Mouse (Mus musculus): ENCODE results near the gene Gm10600. TPM values are rescaled to one million over a fixed set of nuclear protein-coding genes. Genes with fewer than 3 reads are reported as not detected.

Gene Gm10600
- not detected in 2 replicates for polyA plus RNA-seq (2012; rRNA removed)

DNA sequence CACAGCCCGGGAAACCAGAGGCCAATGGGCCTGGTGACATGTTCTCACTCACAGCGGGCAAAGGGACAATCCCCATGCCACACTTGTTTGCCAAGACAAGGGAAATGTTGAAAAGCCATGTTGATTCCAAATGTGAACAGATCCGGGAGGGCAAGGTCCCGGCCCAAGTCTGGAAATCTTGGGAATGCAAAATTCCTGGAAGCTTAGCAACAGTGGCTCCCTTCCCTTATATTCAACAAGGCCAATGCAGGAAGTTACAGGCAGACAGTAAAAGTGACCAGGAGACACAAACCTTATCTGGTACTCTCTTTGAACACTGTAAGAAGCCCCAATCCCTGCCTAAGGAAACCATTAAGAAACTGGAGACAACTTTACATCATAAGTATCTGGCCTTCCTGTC lies at the start of gene Gm10600:
TSS of gene Gm10600 (plus strand) at position 301 of the 400 bp plus-strand sequence.

DNA sequence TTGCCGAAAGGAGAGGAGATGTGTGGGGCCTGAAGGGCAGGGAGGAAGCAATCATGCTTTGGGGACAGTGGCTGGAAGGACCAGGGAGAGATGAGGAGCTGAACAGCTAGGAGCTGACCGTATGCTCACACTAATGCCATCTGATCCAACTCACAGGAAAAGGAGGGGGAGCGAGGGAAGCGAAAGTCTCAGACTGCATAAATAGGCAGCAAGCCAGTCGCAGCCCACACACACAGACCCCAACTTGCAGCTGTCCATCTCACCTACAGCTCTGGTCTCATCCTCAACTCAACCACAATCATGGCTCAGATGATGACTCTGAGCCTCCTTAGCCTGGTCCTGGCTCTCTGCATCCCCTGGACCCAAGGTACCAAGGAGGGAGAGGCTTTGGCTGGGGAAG lies 15.0 kb downstream of the Gm10600 start, which contains the start of gene Ccl21b:
TSS of gene Ccl21b (plus strand) at position 301 of the 400 bp plus-strand sequence.

Other genes with a start within 250 kb of the Gm10600 start
- gene Gm21093, start 205.9 kb upstream of the Gm10600 start, polyA plus RNA-seq (2012; rRNA removed) = 1.6 and 1.9 TPM in 2 replicates
- gene Gm3893, start 149.4 kb upstream of the Gm10600 start, polyA plus RNA-seq (2012; rRNA removed) = not detected in 2 replicates
- gene Gm13304, start 125.8 kb upstream of the Gm10600 start, polyA plus RNA-seq (2012; rRNA removed) = not detected in 2 replicates
- gene Gm13306, start 87.2 kb upstream of the Gm10600 start, polyA plus RNA-seq (2012; rRNA removed) = 2.4 and 4.9 TPM in 2 replicates
- gene Gm13305, start 72.0 kb upstream of the Gm10600 start, polyA plus RNA-seq (2012; rRNA removed) = 0.24 and 0.36 TPM in 2 replicates
- not detected in 2 replicates for gene Ccl21b, start 15.1 kb downstream of the Gm10600 start, polyA plus RNA-seq (2012; rRNA removed)
- gene Gm21953, start 53.6 kb downstream of the Gm10600 start, polyA plus RNA-seq (2012; rRNA removed) = not detected in 2 replicates
- gene Fam205a3, start 77.7 kb downstream of the Gm10600 start, polyA plus RNA-seq (2012; rRNA removed) = 0.32 and 0.38 TPM in 2 replicates
- not detected in 2 replicates for gene Gm21586, start 198.7 kb downstream of the Gm10600 start, polyA plus RNA-seq (2012; rRNA removed)
- 0.80 and 1.0 TPM in 2 replicates for gene Gm2163, start 226.1 kb downstream of the Gm10600 start, polyA plus RNA-seq (2012; rRNA removed)